Mouse (Mus musculus) liver, embryonic 14.5 days (tissue): ENCODE results near the gene Aspdh. TPM values are rescaled to one million over a fixed set of nuclear protein-coding genes. Genes with fewer than 3 reads are reported as not detected.

ENCODE experiments used
- ATAC-seq: fragments of 200-750 bp; cut with Nextera tagmentation; 2 replicates; pipeline ENCODE4 v1.8.0; 2017; ENCODE audit warnings: moderate number of reproducible peaks, mild to moderate bottlenecking, moderate library complexity; ENCODE audit not compliant: insufficient read depth
- DNase-seq, 3 experiments: peaks; one replicate each; pipeline ENCODE4 v3.0.0-alpha.2; 2012 to 2013; ENCODE audit warnings: low read depth in 3 of 3, low spot score in 3 of 3
- H3K27ac ChIP-seq: fragments of 300-500 bp; sonication (generic); 2 replicates; pipeline ENCODE4 v1.5.1; 2014; ENCODE audit warnings: moderate library complexity, mild to moderate bottlenecking, control low read depth, inconsistent platforms
- H3K27me3 ChIP-seq: fragments of 300-500 bp; sonication (generic); 2 replicates; pipeline ENCODE4 v1.6.1; 2014; ENCODE audit warnings: mild to moderate bottlenecking, low read length, moderate library complexity; ENCODE audit not compliant: control insufficient read depth, insufficient read depth
- H3K36me3 ChIP-seq: fragments of 300-500 bp; sonication (generic); replicated peaks from 2 replicates; pipeline ENCODE4 v1.6.1; 2014; ENCODE audit warnings: low read depth; ENCODE audit not compliant: control insufficient read depth, insufficient read depth
- H3K4me1 ChIP-seq, 2 experiments: fragments of 200-500 bp in 1 of 2; fragments of 300-500 bp in 1 of 2; sonication (generic) in 1 of 2; replicated peaks; 2 replicates each; pipeline ENCODE4 v1.6.1; 2012 to 2014; ENCODE audit warnings: antibody characterized with exemption in 1 of 2, inconsistent platforms in 1 of 2, low read length in 1 of 2; ENCODE audit not compliant: control insufficient read depth in 2 of 2, insufficient read depth in 2 of 2
- H3K4me2 ChIP-seq: fragments of 300-500 bp; sonication (generic); 2 replicates; pipeline ENCODE4 v1.6.1; 2014; ENCODE audit warnings: low read depth, mild to moderate bottlenecking, control low read depth, moderate library complexity
- H3K4me3 ChIP-seq, 2 experiments: fragments of 200-500 bp in 1 of 2; fragments of 300-500 bp in 1 of 2; sonication (generic) in 1 of 2; 2 replicates each; pipeline ENCODE4 v1.5.1; 2012 to 2014; ENCODE audit warnings: low read depth in 2 of 2, low read length in 2 of 2, mild to moderate bottlenecking in 2 of 2, control low read depth in 1 of 2, inconsistent platforms in 1 of 2, moderate library complexity in 1 of 2; ENCODE audit not compliant: insufficient read depth in 1 of 2
- H3K9ac ChIP-seq: fragments of 300-500 bp; sonication (generic); replicated peaks from 2 replicates; pipeline ENCODE4 v1.6.1; 2014; ENCODE audit warnings: mild to moderate bottlenecking, control low read depth, moderate library complexity
- H3K9me3 ChIP-seq: fragments of 300-500 bp; sonication (generic); 2 replicates; pipeline ENCODE4 v1.6.1; 2016; ENCODE audit warnings: low read length, mixed read lengths; ENCODE audit not compliant: control insufficient read depth
- CTCF ChIP-seq: IDR thresholded peaks from 2 replicates; pipeline ENCODE4 v1.5.1; 2016; ENCODE audit warnings: antibody characterized with exemption, low read depth, control low read depth
- EP300 ChIP-seq: IDR thresholded peaks from 2 replicates; pipeline ENCODE4 v1.6.1; 2016; ENCODE audit warnings: antibody characterized with exemption, low read depth
- WGBS: fragments of 180-500 bp; shearing (Covaris S2); extraction: QIAGEN DNeasy Blood & Tissue Kit; methylation state at CpG from one replicate; pipeline ENCODE4 v1.1.7; 2014; ENCODE audit not compliant: insufficient replicate concordance; 5-methylcytosine and 5-hydroxymethylcytosine counted together
- polyA plus RNA-seq, 2 experiments: library from polyadenylated mRNA; depleted of rRNA in 1 of 2; stranded (reverse) in 1 of 2; unstranded in 1 of 2; fragments of >200 nt; fragmentation: Nextera tagmentation in 1 of 2; extraction: Ambion mirVana in 1 of 2; gene quantifications; 2 replicates each; pipeline versions ENCODE4 v1.2.1 to v1.2.3; 2012 to 2014

Aspdh gene
- polyA plus RNA-seq, 2 experiments: 10.2 to 10.9 TPM

- no peaks in the 10 kb centered on the region for H3K36me3 ChIP-seq
- ATAC-seq: peak; percentile 93
- peak overlapping the region; percentile 64 for H3K9ac ChIP-seq
- DNase-seq: peak; percentile 82 to 86 (median 82)
- 40% methylated on average over 3 of the region's 3 CpGs for WGBS
- H3K4me1 ChIP-seq: peaks cover 34 to 56% of the 10 kb centered on the region in 2 experiments
- no peak for TF ChIP-seq CTCF
- TF ChIP-seq EP300: peak; percentile 98
- H3K27ac ChIP-seq: peak overlapping the region; percentile 90
- H3K4me2 ChIP-seq: peak overlapping the region; percentile 69
- H3K4me3 ChIP-seq: peak overlapping the region; percentile 1 to 5; a peak in 2 of 4 replicates
- H3K27me3 ChIP-seq: peaks cover 32% of the 10 kb centered on the region
- H3K9me3 ChIP-seq: no peaks in the 10 kb centered on the region
Observed at GRCm38 (mm10) chr7:44482836-44483435, 17.7 kb downstream of the Aspdh start.

- no peaks in the 10 kb centered on the region for H3K9me3 ChIP-seq
- DNase-seq: no peak
- ATAC-seq: no peak
- H3K4me1 ChIP-seq: peaks cover 30 to 47% of the 10 kb centered on the region in 2 experiments
- TF ChIP-seq CTCF: no peak
- H3K36me3 ChIP-seq: no peaks in the 10 kb centered on the region
- 100% methylated on average over 1 of the region's 1 CpGs for WGBS
- H3K9ac ChIP-seq: no peak overlapping the region; the same call in 1 of the 2 replicates
- peak overlapping the region; percentile 67 for H3K27ac ChIP-seq
- H3K4me3 ChIP-seq: no peak overlapping the region
- no peak overlapping the region for H3K4me2 ChIP-seq
- H3K27me3 ChIP-seq: peaks cover 22% of the 10 kb centered on the region
Observed at GRCm38 (mm10) chr7:44484109-44484508, 18.9 kb downstream of the Aspdh start.

GRCm38 (mm10) chr7:44484841-44485571, 19.8 kb downstream of the Aspdh start:
- Histone ChIP-seq H3K9ac (no peak overlapping the region), H3K27ac (peak overlapping the region; percentile 67)
- 0 out of 2 replicates have a peak, but pooled peaks have one; percentile 14 for ATAC-seq

GRCm38 (mm10) chr7:44485572-44486195, 20.5 kb downstream of the Aspdh start:
- no peak for TF ChIP-seq EP300
- TF ChIP-seq CTCF: no peak
- Histone ChIP-seq H3K4me2 (no peak overlapping the region), H3K9ac (no peak overlapping the region), H3K4me1 (peaks cover 23 to 34% of the 10 kb centered on the region in 2 experiments), H3K4me3 (no peak overlapping the region), H3K27ac (no peak overlapping the region), H3K9me3 (no peaks in the 10 kb centered on the region), H3K27me3 (peaks cover 9% of the 10 kb centered on the region), H3K36me3 (peaks cover 4% of the 10 kb centered on the region; the same call in 1 of the 2 replicates)
- ATAC-seq (no peak), DNase-seq (no peak)
- 65% methylated on average over 7 of the region's 7 CpGs for WGBS

More at GRCm38 (mm10) chr7:44484841-44485571, 19.8 kb downstream of the Aspdh start:
- peaks cover 30 to 40% of the 10 kb centered on the region in 2 experiments for H3K4me1 ChIP-seq
- peaks cover 15% of the 10 kb centered on the region for H3K27me3 ChIP-seq
- TF ChIP-seq CTCF (peak; percentile 100), EP300 (no peak)
- peaks cover 3% of the 10 kb centered on the region; the same call in 1 of the 2 replicates for H3K36me3 ChIP-seq
- H3K9me3 ChIP-seq: no peaks in the 10 kb centered on the region
- no peak overlapping the region for H3K4me2 ChIP-seq
- no peak overlapping the region for H3K4me3 ChIP-seq
- DNase-seq: peak; percentile 62 to 70 (median 65)
- 33% methylated on average over 5 of the region's 5 CpGs for whole genome bisulfite sequencing
